Comparison of ENCODE assay signal across 31 mouse cellular contexts in the genomic region with DNA sequence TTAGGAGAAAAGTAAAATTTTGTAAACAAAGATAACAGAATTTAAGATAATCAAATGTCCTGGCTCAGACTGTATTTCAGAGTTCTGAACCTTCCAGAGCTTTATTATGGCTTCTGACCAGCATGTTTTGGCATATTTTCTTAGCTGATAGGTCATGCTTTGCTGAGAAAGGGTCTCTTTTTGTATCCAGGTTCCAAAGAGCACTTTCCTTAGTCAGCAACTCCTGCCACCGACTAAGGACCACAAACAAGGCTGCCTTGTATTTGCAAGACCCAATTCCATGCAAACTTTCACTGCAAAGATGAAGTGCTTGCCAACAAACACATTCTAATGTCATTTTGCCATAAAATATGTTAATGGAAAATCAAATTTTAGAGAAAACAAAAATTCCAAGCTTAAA. TPM values are rescaled to one million over a fixed set of nuclear protein-coding genes. Genes with fewer than 3 reads are reported as not detected.
DNase-seq lines count a peak whose midpoint lies in the region; ATAC-seq and TF ChIP-seq lines count a peak whose summit lies in the region.
"Had no signal": no experiment of that assay in that cellular context is flagged by ENCODE, and none has a peak within 500 bp of the region (broad histone marks: within the 10 kb centered on the region; RNA-seq: fewer than 3 reads in every experiment).

No protein-coding gene starts in this region.

- 44% methylated on average over 1 of the region's 1 CpGs for WGBS in kidney, postnatal 0 days

- H3K9ac ChIP-seq in kidney, postnatal 0 days (ENCODE audit: low read depth, low read length), result no peak overlapping the region
- H3K9ac ChIP-seq: embryonic facial prominence, embryonic 15.5 days; forebrain, embryonic 12.5 days; forebrain, embryonic 15.5 days; heart, embryonic 12.5 days; heart, embryonic 15.5 days; hindbrain, embryonic 13.5 days; intestine, embryonic 15.5 days had no signal

- no peak overlapping the region for H3K4me2 ChIP-seq in kidney, postnatal 0 days (ENCODE audit: low read length)
- H3K4me2 ChIP-seq: embryonic facial prominence, embryonic 15.5 days; forebrain, embryonic 12.5 days; forebrain, embryonic 15.5 days; heart, embryonic 12.5 days; heart, embryonic 15.5 days; hindbrain, embryonic 13.5 days; intestine, embryonic 15.5 days had no signal

- no peak for ATAC-seq in kidney, postnatal 0 days (replicated peaks; ENCODE audit: low FRiP score, low read depth)
- ATAC-seq: activated CD4-positive, CD25-positive, alpha-beta regulatory T cell, adult 4 months; forebrain, embryonic 15.5 days; hindbrain, embryonic 16.5 days; intestine, embryonic 15.5 days had no signal

- no peak overlapping the region for H3K4me3 ChIP-seq in gastrocnemius, adult 2 months
- no peak overlapping the region for H3K4me3 ChIP-seq in kidney, postnatal 0 days (replicated peaks; ENCODE audit: low read depth, low read length)
- H3K4me3 ChIP-seq: embryonic facial prominence, embryonic 15.5 days; forebrain, embryonic 12.5 days; forebrain, embryonic 15.5 days; heart, embryonic 12.5 days; heart, embryonic 15.5 days; hindbrain, embryonic 10.5 days; hindbrain, embryonic 13.5 days; intestine, embryonic 15.5 days had no signal

- H3K27ac ChIP-seq in gastrocnemius, adult 2 months, result peak overlapping the region; percentile 38; the same call in 1 of the 2 replicates
- H3K27ac ChIP-seq in kidney, postnatal 0 days, result no peak overlapping the region
- H3K27ac ChIP-seq: forebrain, embryonic 12.5 days; forebrain, embryonic 15.5 days; heart, embryonic 15.5 days; hindbrain, embryonic 10.5 days; hindbrain, embryonic 13.5 days; intestine, embryonic 15.5 days had no signal

- H3K4me1 ChIP-seq in kidney, postnatal 0 days (replicated peaks; ENCODE audit: insufficient read depth, low read length), result no peaks in the 10 kb centered on the region
- H3K4me1 ChIP-seq: embryonic facial prominence, embryonic 15.5 days; forebrain, embryonic 15.5 days; heart, embryonic 12.5 days; heart, embryonic 15.5 days; hindbrain, embryonic 10.5 days; hindbrain, embryonic 13.5 days; intestine, embryonic 15.5 days had no signal

- intact Hi-C loops in gastrocnemius, adult 2 months (cut with DNase I), result no loop called here

- no peaks in the 10 kb centered on the region for H3K9me3 ChIP-seq in kidney, postnatal 0 days (replicated peaks; ENCODE audit: low read length)
- H3K9me3 ChIP-seq: embryonic facial prominence, embryonic 15.5 days; forebrain, embryonic 12.5 days; forebrain, embryonic 15.5 days; G1E; heart, embryonic 15.5 days; hindbrain, embryonic 10.5 days; hindbrain, embryonic 13.5 days; intestine, embryonic 15.5 days had no signal

- no peak for TF ChIP-seq CTCF in gastrocnemius, adult 2 months (IDR thresholded peaks at IDR 0.05)
- TF ChIP-seq CTCF in kidney, postnatal 0 days (IDR thresholded peaks at IDR 0.05; ENCODE audit: low read depth), result no peak

- H3K27me3 ChIP-seq in kidney, postnatal 0 days (ENCODE audit: insufficient read depth, low read length), result no peaks in the 10 kb centered on the region
- H3K27me3 ChIP-seq: CH12.LX; embryonic facial prominence, embryonic 15.5 days; forebrain, embryonic 12.5 days; forebrain, embryonic 15.5 days; heart, embryonic 12.5 days; heart, embryonic 15.5 days; hindbrain, embryonic 13.5 days; intestine, embryonic 15.5 days had no signal

- no peaks in the 10 kb centered on the region for H3K36me3 ChIP-seq in kidney, postnatal 0 days (ENCODE audit: insufficient read depth, low read length)
- H3K36me3 ChIP-seq: embryonic facial prominence, embryonic 15.5 days; forebrain, embryonic 12.5 days; forebrain, embryonic 15.5 days; G1E; heart, embryonic 12.5 days; heart, embryonic 15.5 days; hindbrain, embryonic 10.5 days; hindbrain, embryonic 13.5 days; intestine, embryonic 15.5 days had no signal

- DNase-seq in gastrocnemius, adult 2 months, result no peak
- DNase-seq in gastrocnemius, adult 8-10 months (ENCODE audit: low spot score in 2 of 2), result no peak
- peak; percentile 66 for DNase-seq in kidney, postnatal 0 days (ENCODE audit: low spot score)
- DNase-seq in kidney, postnatal 10 days, result no peak
- DNase-seq in NIH3T3 (ENCODE audit: low read depth), result peak; percentile 6
- no peak for DNase-seq in ovary, adult 18-20 months (ENCODE audit: low spot score)
- DNase-seq: adrenal gland, adult 8-10 months; adrenal gland, postnatal 25 days; B cell, adult 2 months; cerebellum, adult 11-12 months; cerebellum, adult 8-10 months; cerebellum, postnatal 10 days; cerebellum, postnatal 36 days; embryo, embryonic 11 days; gastrocnemius, postnatal 14 days; heart, adult 11 months; heart, postnatal 10 days; heart, postnatal 36 days had no signal

RNA-seq across cellular contexts. Expression of gene Cfap70, which starts 22.2 kb away (rescaled TPM):
- under 1 TPM; 0.05 to 0.33 TPM for total RNA-seq in gastrocnemius, adult 2 months (2021)
- total RNA-seq in gastrocnemius, adult 8-10 months (2022), result under 1 TPM; 0.11 to 0.29 (median 0.21) TPM
- 1.3 and 1.7 TPM in 2 replicates for polyA plus RNA-seq in kidney, postnatal 0 days (2015; fragmentation: Nextera tagmentation; extraction: Ambion mirVana)
- total RNA-seq: G1E; heart, adult 8-10 months; heart, postnatal 36 days had no signal
- polyA plus RNA-seq: activated CD4-positive, CD25-positive, alpha-beta regulatory T cell, adult 4 months; G1E; heart, embryonic 12.5 days had no signal

RNA-seq across cellular contexts. Expression of gene Mrps16, which starts 36.4 kb away (rescaled TPM):
- total RNA-seq in gastrocnemius, adult 2 months (2021), result 10 to 100 TPM; 43.1 to 57.5 TPM
- total RNA-seq in gastrocnemius, adult 8-10 months (2022), result 10 to 100 TPM; 50.4 to 57.5 (median 51.0) TPM
- polyA plus RNA-seq in kidney, postnatal 0 days (2015; fragmentation: Nextera tagmentation; extraction: Ambion mirVana), result 111 and 115 TPM in 2 replicates

RNA-seq across cellular contexts. Expression of gene Dnajc9, which starts 41.1 kb away (rescaled TPM):
- 10 to 100 TPM in 1 of 2 experiments, 1 to 10 TPM in 1; 8.4 to 12.4 TPM for total RNA-seq in gastrocnemius, adult 2 months (2021)
- total RNA-seq in gastrocnemius, adult 8-10 months (2022), result 10 to 100 TPM in 3 of 4 experiments, 1 to 10 TPM in 1; 8.8 to 12.0 (median 11.3) TPM
- polyA plus RNA-seq in kidney, postnatal 0 days (2015; fragmentation: Nextera tagmentation; extraction: Ambion mirVana), result 91.4 and 105 TPM in 2 replicates

RNA-seq across cellular contexts. Expression of gene Anxa7, which starts 50.1 kb away (rescaled TPM):
- total RNA-seq in gastrocnemius, adult 2 months (2021), result 10 to 100 TPM; 38.8 to 66.8 TPM
- total RNA-seq in gastrocnemius, adult 8-10 months (2022), result 10 to 100 TPM; 50.9 to 69.9 (median 56.2) TPM
- 43.7 and 45.9 TPM in 2 replicates for polyA plus RNA-seq in kidney, postnatal 0 days (2015; fragmentation: Nextera tagmentation; extraction: Ambion mirVana)

Comparison
In these comparisons a context has a peak if more than half of its experiments do, and no peak if none do; other contexts are left out.
1. DNase-seq: peak in kidney, postnatal 0 days (single experiment) and NIH3T3 (single experiment); none in gastrocnemius, adult 2 months (single experiment), gastrocnemius, adult 8-10 months (0 of 2), kidney, postnatal 10 days (single experiment) and ovary, adult 18-20 months (single experiment).